Mouse (Mus musculus) ES-E14 (cell line): ENCODE data around the gene Kcnj9. TPM values are rescaled to one million over a fixed set of nuclear protein-coding genes. Genes with fewer than 3 reads are reported as not detected.

ENCODE experiments used
- DNase-seq: peaks from one replicate; pipeline ENCODE4 v3.0.0-alpha.2; 2013; ENCODE audit warnings: low read depth, low spot score
- H3K27ac ChIP-seq: 2 replicates; pipeline ENCODE4 v1.5.1; 2012; ENCODE audit warnings: low read depth, mild to moderate bottlenecking, low read length, moderate library complexity, mixed read lengths; ENCODE audit not compliant: poor library complexity, insufficient read depth, severe bottlenecking
- H3K36me3 ChIP-seq: 2 replicates; pipeline ENCODE4 v1.6.1; 2012; ENCODE audit warnings: mild to moderate bottlenecking, low read length, moderate library complexity, mixed read lengths; ENCODE audit not compliant: control insufficient read depth, poor library complexity, insufficient read depth, severe bottlenecking
- H3K4me1 ChIP-seq, 2 experiments: fragments of 150-350 bp in 1 of 2; sonication (generic) in 1 of 2; 2 replicates each; pipeline ENCODE4 v1.6.1; 2012; ENCODE audit warnings: low read length in 2 of 2, mild to moderate bottlenecking in 1 of 2, mixed read lengths in 1 of 2; ENCODE audit not compliant: control insufficient read depth in 2 of 2, insufficient read depth in 2 of 2, poor library complexity in 1 of 2
- H3K4me3 ChIP-seq, 2 experiments: fragments of 150-350 bp in 1 of 2; sonication (generic) in 1 of 2; 2 replicates each; pipeline ENCODE4 v1.5.1; 2012; ENCODE audit warnings: low read length in 2 of 2, low read depth in 1 of 2, mild to moderate bottlenecking in 1 of 2, mixed read lengths in 1 of 2; ENCODE audit not compliant: insufficient read depth in 1 of 2, poor library complexity in 1 of 2, severe bottlenecking in 1 of 2
- H3K9ac ChIP-seq: 2 replicates; pipeline ENCODE4 v1.6.1; 2012; ENCODE audit warnings: low read depth, mild to moderate bottlenecking, low read length, mixed read lengths; ENCODE audit not compliant: poor library complexity, insufficient read depth, severe bottlenecking
- H3K9me3 ChIP-seq: fragments of 150-350 bp; sonication (generic); 2 replicates; pipeline ENCODE4 v1.6.1; 2012; ENCODE audit warnings: low read depth, mild to moderate bottlenecking, low read length; ENCODE audit not compliant: control insufficient read depth, insufficient read depth
- CHD2 ChIP-seq: IDR thresholded peaks from 2 replicates; pipeline ENCODE4 v1.6.1; 2014; ENCODE audit warnings: mild to moderate bottlenecking, low read depth, low read length, inconsistent platforms
- HCFC1 ChIP-seq: IDR thresholded peaks from 2 replicates; pipeline ENCODE4 v1.6.1; 2012; ENCODE audit warnings: low read length, inconsistent platforms, borderline replicate concordance; ENCODE audit not compliant: insufficient read depth
- MAFK ChIP-seq: IDR thresholded peaks from 2 replicates; pipeline ENCODE4 v1.6.1; 2014; ENCODE audit warnings: mild to moderate bottlenecking, low read depth, low read length, inconsistent platforms; ENCODE audit not compliant: insufficient read depth
- ZC3H11A ChIP-seq: IDR thresholded peaks from 2 replicates; pipeline ENCODE4 v1.6.1; 2012; ENCODE audit warnings: low read depth, mild to moderate bottlenecking, inconsistent platforms, low read length, borderline replicate concordance
- ZNF384 ChIP-seq: IDR thresholded peaks from 2 replicates; pipeline ENCODE4 v1.6.1; 2012; ENCODE audit warnings: low read depth, low read length, inconsistent platforms
- in situ Hi-C, 2 experiments: fragments of 600-800 bp; cut with MboI; formaldehyde crosslinking; loops; one replicate each; pipeline ENCODE4 v1.15.1; 2025; ENCODE audit warnings: low sequenced_read_pairs in 2 of 2, inconsistent platforms in 1 of 2; ENCODE audit not compliant: unreplicated experiment in 2 of 2
- total RNA-seq: library from RNA; depleted of rRNA; stranded (reverse); fragments of 300-350 nt; gene quantifications from 2 replicates; pipeline ENCODE4 v1.2.3, GENCODE M21; 2012

Kcnj9 gene
- total RNA-seq, 1 experiment: 1.2 TPM

DNA sequence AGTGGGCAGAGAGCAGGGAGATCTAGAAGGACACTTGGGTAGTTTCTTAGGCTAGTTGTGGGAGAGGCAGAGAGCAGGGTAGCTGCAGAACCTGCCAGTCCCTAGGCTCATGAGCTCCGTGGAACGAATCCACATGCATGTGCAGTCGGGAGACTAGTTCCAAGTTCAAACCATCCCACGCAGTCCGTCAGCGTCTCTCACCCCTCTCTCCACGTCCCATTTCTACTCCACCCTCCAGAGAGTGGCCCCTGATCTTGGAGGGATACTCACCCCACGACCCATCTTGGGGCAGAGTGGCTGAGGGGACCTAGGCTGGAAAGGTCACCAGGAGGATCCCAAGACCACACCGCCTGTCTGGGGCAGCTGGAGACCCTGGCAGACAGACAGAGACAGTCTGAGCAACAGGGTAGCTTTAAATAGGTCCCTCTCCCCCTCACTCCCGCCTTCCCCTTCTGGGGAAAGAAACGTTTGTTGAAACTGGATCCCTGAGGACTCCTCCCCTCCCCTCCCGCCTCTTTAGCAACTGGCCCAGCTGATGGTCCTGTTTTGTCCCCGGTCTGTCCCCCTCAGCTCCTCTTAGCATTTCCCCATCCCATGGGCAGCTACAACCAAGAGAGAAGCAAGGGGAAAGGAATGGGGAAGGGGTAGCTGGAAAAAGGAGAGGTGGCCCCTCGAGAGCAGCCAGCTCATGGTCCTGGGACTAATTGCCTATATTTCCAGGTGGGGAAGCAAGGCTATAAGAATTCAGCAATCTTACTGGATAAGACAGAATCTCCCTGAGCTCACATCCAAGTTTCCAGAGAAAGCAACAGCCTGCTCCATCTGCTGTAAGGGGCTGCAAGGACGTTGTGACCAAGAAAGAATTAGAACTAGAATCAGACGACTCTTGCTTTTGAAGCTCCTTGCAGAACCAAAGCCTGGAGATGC lies 31.2 kb downstream of the Kcnj9 start, which contains the start of gene Atp1a2:
Gene Atp1a2, minus strand, starts transcription at position 454 of the 927 bp plus-strand sequence.
- Histone ChIP-seq H3K4me1 (peaks cover 5 to 26% of the 10 kb centered on the region in 2 experiments; a peak in 3 of 4 replicates), H3K36me3 (no peaks in the 10 kb centered on the region), H3K9ac (0 out of 2 replicates have a peak within 1 kb of the TSS, but pooled peaks have one; percentile 36), H3K4me3 (no peak within 1 kb of the TSS), H3K27ac (no peak within 1 kb of the TSS), H3K9me3 (no peaks in the 10 kb centered on the region)
- in situ Hi-C loops: no loop called here
- TF ChIP-seq CHD2 (no peak), ZC3H11A (no peak), MAFK (no peak), HCFC1 (no peak), ZNF384 (no peak)
- no peak for DNase-seq

DNA sequence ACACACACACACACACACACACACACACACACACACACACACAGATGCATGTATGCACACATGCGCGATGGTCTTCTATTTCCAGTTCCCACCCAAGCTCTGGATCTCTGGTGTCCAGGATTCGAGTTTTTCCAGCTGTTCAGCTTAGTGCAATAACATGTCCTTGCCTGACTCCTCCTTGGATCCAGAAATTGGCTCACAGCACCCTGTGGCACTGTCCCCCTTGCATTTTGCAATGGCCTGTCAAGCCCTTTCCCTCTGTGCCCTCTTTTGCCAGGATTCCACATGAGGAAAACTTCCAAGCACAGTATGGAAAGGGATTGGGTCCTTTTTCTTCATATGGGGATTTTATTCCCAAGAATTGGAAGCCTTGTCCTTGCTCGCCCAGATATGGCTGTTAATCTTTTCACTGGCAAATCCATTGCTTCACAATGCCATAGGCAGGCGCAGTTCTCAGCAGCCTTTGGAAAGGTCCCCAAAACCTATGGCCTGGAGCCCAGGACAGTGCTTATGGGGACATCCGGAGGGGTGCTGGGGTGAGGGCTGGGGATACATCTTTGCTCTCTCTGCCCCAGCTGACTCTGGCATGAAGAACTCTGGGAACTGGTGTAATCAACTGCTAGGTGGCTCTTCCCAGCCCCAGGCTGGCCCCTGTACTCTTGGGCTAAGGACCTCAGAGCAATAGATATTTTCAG lies 32.2 kb downstream of the Kcnj9 start:
- H3K9ac ChIP-seq: no peak overlapping the region

DNA sequence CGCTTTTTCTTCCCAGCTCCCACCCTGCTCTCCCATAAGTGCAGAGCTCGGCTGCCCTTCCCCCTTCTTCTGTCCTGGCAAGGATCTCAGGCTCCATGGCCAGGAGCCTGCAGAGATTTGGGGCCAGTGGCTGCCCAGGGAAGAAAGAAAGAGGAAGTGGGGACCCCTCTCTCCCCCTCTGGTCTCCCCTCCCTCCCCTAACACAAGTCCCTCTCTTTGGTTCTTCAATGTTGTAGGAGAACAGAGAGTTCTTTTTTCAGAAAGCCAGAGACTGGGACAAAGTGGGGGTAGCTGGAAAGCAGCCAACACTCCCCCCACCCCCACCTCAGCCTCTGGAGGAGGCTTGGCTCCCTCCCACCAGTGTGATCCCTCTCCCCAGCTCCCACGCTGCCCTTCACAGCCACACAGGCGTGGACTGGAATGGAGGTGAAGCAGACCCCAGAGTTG lies 33.3 kb downstream of the Kcnj9 start:
- Histone ChIP-seq H3K27ac (no peak overlapping the region), H3K9me3 (no peaks in the 10 kb centered on the region), H3K9ac (no peak overlapping the region), H3K4me3 (no peak overlapping the region), H3K4me1 (peaks cover 5 to 15% of the 10 kb centered on the region in 2 experiments; a peak in 3 of 4 replicates), H3K36me3 (no peaks in the 10 kb centered on the region)
- TF ChIP-seq MAFK (no peak), ZNF384 (no peak), CHD2 (no peak), HCFC1 (no peak), ZC3H11A (no peak)
- in situ Hi-C loops: no loop called here
- DNase-seq: no peak

More for the DNA sequence above, 32.2 kb downstream of the Kcnj9 start:
- Histone ChIP-seq H3K4me1 (peaks cover 5 to 21% of the 10 kb centered on the region in 2 experiments; a peak in 3 of 4 replicates), H3K4me3 (no peak overlapping the region), H3K9me3 (no peaks in the 10 kb centered on the region), H3K36me3 (no peaks in the 10 kb centered on the region), H3K27ac (no peak overlapping the region)
- DNase-seq: no peak
- TF ChIP-seq ZNF384: no peak
- no peak for TF ChIP-seq CHD2
- no peak for TF ChIP-seq ZC3H11A
- TF ChIP-seq MAFK: no peak
- TF ChIP-seq HCFC1: no peak
- in situ Hi-C loops: no loop called here

GRCm38 (mm10) chr1:172293449-172293848 lies 35.7 kb downstream of the Kcnj9 start:
- TF ChIP-seq HCFC1 (no peak), CHD2 (no peak), ZC3H11A (no peak), MAFK (no peak), ZNF384 (no peak)
- DNase-seq: no peak
- Histone ChIP-seq H3K27ac (no peak overlapping the region), H3K9ac (no peak overlapping the region), H3K4me1 (peaks cover 2 to 7% of the 10 kb centered on the region in 2 experiments; a peak in 2 of 4 replicates), H3K9me3 (no peaks in the 10 kb centered on the region), H3K36me3 (no peaks in the 10 kb centered on the region), H3K4me3 (no peak overlapping the region)
- in situ Hi-C loops: no loop called here
